Mouse (Mus musculus): ENCODE results near the gene Ptger4. TPM values are rescaled to one million over a fixed set of nuclear protein-coding genes. Genes with fewer than 3 reads are reported as not detected.

Gene Ptger4
- total and polyA plus RNA-seq, 3 experiments, result 3.5 to 5.7 TPM; not detected in 1

GRCm38 (mm10) chr15:5189504-5190093 lies 54.4 kb downstream of the Ptger4 start:
- no peaks in the 10 kb centered on the region for H3K27me3 ChIP-seq (ENCODE audit: control insufficient read depth in 1 of 2, insufficient read depth in 2 of 2, low read length in 2 of 2)
- TF ChIP-seq SMC3 (IDR thresholded peaks at IDR 0.05; ENCODE audit: low read depth, low read length) (peak; percentile 36), TBP (IDR thresholded peaks at IDR 0.05; ENCODE audit: low read depth, low read length) (no peak), USF2 (IDR thresholded peaks at IDR 0.05; ENCODE audit: borderline replicate concordance in 1 of 2, insufficient read depth in 1 of 2, low read depth in 1 of 2, low read length in 2 of 2) (no peak), GABPA (IDR thresholded peaks at IDR 0.05; ENCODE audit: low read depth, low read length) (no peak), SIN3A (IDR thresholded peaks at IDR 0.05; ENCODE audit: low read length) (no peak), CTCF (IDR thresholded peaks at IDR 0.05 in 2 of 3, conservative IDR thresholded peaks at IDR 0.05 in 1 of 3; ENCODE audit: control insufficient read depth in 1 of 3, insufficient read depth in 1 of 3, low read depth in 2 of 3, low read length in 3 of 3, poor library complexity in 1 of 3, severe bottlenecking in 1 of 3) (peak in 2 of 3 experiments; percentile 26 to 40; a peak in 3 of 6 replicates), ZC3H11A (IDR thresholded peaks at IDR 0.05; ENCODE audit: low read depth, low read length) (0 out of 2 replicates have a peak, but pooled peaks have one; percentile 5), RAD21 (IDR thresholded peaks at IDR 0.05; ENCODE audit: low read depth, low read length) (no peak)
- peaks cover 3% of the 10 kb centered on the region; the same call in 1 of the 2 replicates for H3K79me2 ChIP-seq (ENCODE audit: control insufficient read depth, insufficient read depth, low read length, poor library complexity)
- no peak overlapping the region for H3K9ac ChIP-seq (ENCODE audit: control insufficient read depth, low read depth, low read length, poor library complexity, severe bottlenecking)
- H3K9me3 ChIP-seq (replicated peaks; ENCODE audit: insufficient read depth, low read length), result no peaks in the 10 kb centered on the region
- peak; percentile 31 for DNase-seq (ENCODE audit: low read depth, low spot score)
- no peak overlapping the region for H3K4me3 ChIP-seq (ENCODE audit: control insufficient read depth in 1 of 2, insufficient read depth in 1 of 2, low read depth in 2 of 2, low read length in 2 of 2)
- no peak overlapping the region for H3K27ac ChIP-seq (ENCODE audit: control insufficient read depth, low read depth, low read length)
- peaks cover 7 to 9% of the 10 kb centered on the region in 2 experiments for H3K4me1 ChIP-seq (ENCODE audit: control insufficient read depth in 1 of 2, insufficient read depth in 2 of 2, low read length in 2 of 2)
- H3K36me3 ChIP-seq (ENCODE audit: control insufficient read depth in 1 of 2, insufficient read depth in 2 of 2, low read length in 2 of 2), result peaks cover 0 to 24% of the 10 kb centered on the region in 2 experiments; a peak in 2 of 4 replicates

GRCm38 (mm10) chr15:5188029-5188428 lies 56.0 kb downstream of the Ptger4 start:
- H3K27me3 ChIP-seq (ENCODE audit: control insufficient read depth in 1 of 2, insufficient read depth in 2 of 2, low read length in 2 of 2), result no peaks in the 10 kb centered on the region
- no peak overlapping the region for H3K4me3 ChIP-seq (ENCODE audit: control insufficient read depth in 1 of 2, insufficient read depth in 1 of 2, low read depth in 2 of 2, low read length in 2 of 2)
- peaks cover 3% of the 10 kb centered on the region; the same call in 1 of the 2 replicates for H3K79me2 ChIP-seq (ENCODE audit: control insufficient read depth, insufficient read depth, low read length, poor library complexity)
- H3K4me1 ChIP-seq (ENCODE audit: control insufficient read depth in 1 of 2, insufficient read depth in 2 of 2, low read length in 2 of 2), result peaks cover 9 to 13% of the 10 kb centered on the region in 2 experiments
- peaks cover 0 to 28% of the 10 kb centered on the region in 2 experiments; a peak in 2 of 4 replicates for H3K36me3 ChIP-seq (ENCODE audit: control insufficient read depth in 1 of 2, insufficient read depth in 2 of 2, low read length in 2 of 2)
- peak; percentile 87 for DNase-seq (ENCODE audit: low read depth, low spot score)
- peak overlapping the region; percentile 35 for H3K9ac ChIP-seq (ENCODE audit: control insufficient read depth, low read depth, low read length, poor library complexity, severe bottlenecking)
- no peaks in the 10 kb centered on the region for H3K9me3 ChIP-seq (replicated peaks; ENCODE audit: insufficient read depth, low read length)
- H3K27ac ChIP-seq (ENCODE audit: control insufficient read depth, low read depth, low read length), result peak overlapping the region; percentile 70
- TF ChIP-seq MAZ (IDR thresholded peaks at IDR 0.05; ENCODE audit: low read depth, low read length) (no peak), CHD2 (IDR thresholded peaks at IDR 0.05; ENCODE audit: low read length) (no peak), MYB (IDR thresholded peaks at IDR 0.05; ENCODE audit: low read depth, low read length) (no peak), ZKSCAN1 (IDR thresholded peaks at IDR 0.05; ENCODE audit: low read depth, low read length) (no peak), CHD1 (IDR thresholded peaks at IDR 0.05; ENCODE audit: low read depth, low read length) (no peak), MXI1 (IDR thresholded peaks at IDR 0.05; ENCODE audit: low read depth, low read length) (peak; percentile 90), MEF2A (IDR thresholded peaks at IDR 0.05; ENCODE audit: extremely low read depth, insufficient replicate concordance, low read depth, low read length, poor library complexity, severe bottlenecking) (no peak), POLR2AphosphoS2 (IDR thresholded peaks at IDR 0.05; ENCODE audit: low read length) (no peak), USF2 (IDR thresholded peaks at IDR 0.05; ENCODE audit: borderline replicate concordance in 1 of 2, insufficient read depth in 1 of 2, low read depth in 1 of 2, low read length in 2 of 2) (no peak), ZNF384 (IDR thresholded peaks at IDR 0.05; ENCODE audit: low read depth, low read length) (no peak), GATA1 (IDR thresholded peaks at IDR 0.05; ENCODE audit: low read depth, low read length) (no peak), TBP (IDR thresholded peaks at IDR 0.05; ENCODE audit: low read depth, low read length) (0 out of 2 replicates have a peak, but pooled peaks have one; percentile 32), SMC3 (IDR thresholded peaks at IDR 0.05; ENCODE audit: low read depth, low read length) (no peak), ZMIZ1 (IDR thresholded peaks at IDR 0.05; ENCODE audit: low read depth, low read length) (no peak), RCOR1 (IDR thresholded peaks at IDR 0.05; ENCODE audit: low read depth, low read length) (0 out of 2 replicates have a peak, but pooled peaks have one; percentile 21), POLR2A (IDR thresholded peaks at IDR 0.05; ENCODE audit: control insufficient read depth in 1 of 2, insufficient read depth in 1 of 2, low read depth in 1 of 2, low read length in 2 of 2, poor library complexity in 1 of 2) (peak in 1 of 2 experiments; percentile 39; a peak in 2 of 4 replicates), UBTF (IDR thresholded peaks at IDR 0.05; ENCODE audit: borderline replicate concordance, insufficient read depth, low read depth, low read length) (no peak), POLR2AphosphoS5 (IDR thresholded peaks at IDR 0.05; ENCODE audit: borderline replicate concordance, low read depth, low read length) (no peak), NELFE (IDR thresholded peaks at IDR 0.05; ENCODE audit: low read depth, low read length) (no peak), TCF12 (IDR thresholded peaks at IDR 0.05; ENCODE audit: low read depth, low read length) (0 out of 2 replicates have a peak, but pooled peaks have one; percentile 9), GABPA (IDR thresholded peaks at IDR 0.05; ENCODE audit: low read depth, low read length) (no peak), EP300 (IDR thresholded peaks at IDR 0.05; ENCODE audit: low read depth in 1 of 2, low read length in 2 of 2) (peak in 1 of 2 experiments; percentile 45; a peak in 2 of 4 replicates), TAL1 (IDR thresholded peaks at IDR 0.05; ENCODE audit: low read length) (peak; percentile 68), KAT2A (conservative IDR thresholded peaks at IDR 0.05; ENCODE audit: low read depth, low read length) (no peak), HCFC1 (IDR thresholded peaks at IDR 0.05; ENCODE audit: low read depth, low read length) (0 out of 2 replicates have a peak, but pooled peaks have one; percentile 26)
